In genomic region chr1:53070664-53071175, GRCm38 (mm10) we compare ENCODE assay signal across 18 mouse cellular contexts. TPM values are rescaled to one million over a fixed set of nuclear protein-coding genes. Genes with fewer than 3 reads are reported as not detected.
"Had no signal": no experiment of that assay in that cellular context is flagged by ENCODE, and none has a peak within 500 bp of the region (broad histone marks: within the 10 kb centered on the region; RNA-seq: fewer than 3 reads in every experiment).

No protein-coding gene starts in this region.

- H3K36me3 ChIP-seq: intestine, embryonic 15.5 days; limb, embryonic 10.5 days; midbrain, embryonic 10.5 days; neural tube, embryonic 12.5 days had no signal

- H3K9ac ChIP-seq: intestine, embryonic 15.5 days; lung, embryonic 14.5 days; neural tube, embryonic 12.5 days had no signal

- H3K4me1 ChIP-seq: intestine, embryonic 15.5 days; limb, embryonic 10.5 days; midbrain, embryonic 10.5 days; neural tube, embryonic 12.5 days had no signal

- H3K27ac ChIP-seq: intestine, embryonic 15.5 days; left cerebral cortex, adult 2 months; limb, embryonic 10.5 days; midbrain, embryonic 10.5 days; neural tube, embryonic 12.5 days had no signal

- H3K4me2 ChIP-seq: intestine, embryonic 15.5 days; lung, embryonic 14.5 days; neural tube, embryonic 12.5 days had no signal

- H3K9me3 ChIP-seq: intestine, embryonic 15.5 days; limb, embryonic 10.5 days; midbrain, embryonic 10.5 days; neural tube, embryonic 12.5 days had no signal

- DNase-seq: kidney, adult 18-20 months; kidney, postnatal 10 days; lung, embryonic 14.5 days; lung, postnatal 10 days; lung, postnatal 4 days; midbrain, embryonic 14.5 days; right cerebral cortex, postnatal 4 days; spleen, adult 18-20 months; thymus, adult 18-20 months; thymus, postnatal 14 days had no signal

- H3K4me3 ChIP-seq: intestine, embryonic 15.5 days; left cerebral cortex, adult 2 months; limb, embryonic 10.5 days; midbrain, embryonic 10.5 days; neural tube, embryonic 12.5 days had no signal

- ATAC-seq: intestine, embryonic 15.5 days had no signal

- H3K27me3 ChIP-seq: intestine, embryonic 15.5 days; neural tube, embryonic 12.5 days had no signal

RNA-seq across cellular contexts. Expression of gene Mstn, which starts 9.3 kb away (rescaled TPM):
- total RNA-seq: megakaryocyte, adult 5-6 weeks; monocyte, adult 5-6 weeks; neutrophil, adult 5-6 weeks had no signal
- polyA plus RNA-seq: lung, embryonic 14.5 days had no signal
